Mouse (Mus musculus): ENCODE data around the gene Slc26a9.
"Not testable (repeated sequence)": the region's sequence is repeated elsewhere in the genome, so short reads cannot be mapped to it uniquely, and the experiment has no call there.

Slc26a9 gene

GRCm38 (mm10) chr1:131769296-131769695, 25.5 kb downstream of the Slc26a9 start:
- no peak for DNase-seq (ENCODE audit: low spot score)

- DNase-seq (ENCODE audit: low spot score): peak; percentile 34
These were observed 26.8 kb downstream of the Slc26a9 start for GRCm38 (mm10) chr1:131770656-131771055.

- no peak for DNase-seq (ENCODE audit: low spot score)
These were observed 27.6 kb downstream of the Slc26a9 start for GRCm38 (mm10) chr1:131771440-131771839.

- DNase-seq (ENCODE audit: low spot score): no peak
These were observed 50.8 kb downstream of the Slc26a9 start for GRCm38 (mm10) chr1:131794591-131794990.

- no peak for DNase-seq (ENCODE audit: low spot score)
These were observed 51.3 kb downstream of the Slc26a9 start for GRCm38 (mm10) chr1:131795171-131795570.

GRCm38 (mm10) chr1:131797202-131797909, 53.5 kb downstream of the Slc26a9 start, which contains the start of gene Pm20d1:
Pm20d1 (plus strand) TSS chr1:131797381.
- peak; percentile 30 for DNase-seq (ENCODE audit: low spot score)

GRCm38 (mm10) chr1:131800001-131800400, 56.2 kb downstream of the Slc26a9 start:
- no peak for DNase-seq (ENCODE audit: low spot score)

GRCm38 (mm10) chr1:131801071-131801470, 57.2 kb downstream of the Slc26a9 start:
- DNase-seq (ENCODE audit: low spot score): no peak

- no peak for DNase-seq (ENCODE audit: low spot score)
These were observed 58.8 kb downstream of the Slc26a9 start for GRCm38 (mm10) chr1:131802652-131803051.

GRCm38 (mm10) chr1:131804166-131804565, 60.3 kb downstream of the Slc26a9 start:
- no peak for DNase-seq (ENCODE audit: low spot score)

- DNase-seq (ENCODE audit: low spot score): no peak
These were observed 65.2 kb downstream of the Slc26a9 start for GRCm38 (mm10) chr1:131808986-131809385.

GRCm38 (mm10) chr1:131809651-131810050, 65.8 kb downstream of the Slc26a9 start:
- DNase-seq (ENCODE audit: low spot score): no peak

GRCm38 (mm10) chr1:131811393-131811792, 67.6 kb downstream of the Slc26a9 start:
- no peak for DNase-seq (ENCODE audit: low spot score)

GRCm38 (mm10) chr1:131812006-131812405, 68.2 kb downstream of the Slc26a9 start:
- DNase-seq (ENCODE audit: low spot score): no peak

- no peak for DNase-seq (ENCODE audit: low spot score)
These were observed 68.9 kb downstream of the Slc26a9 start for GRCm38 (mm10) chr1:131812631-131813295.

- DNase-seq (ENCODE audit: low spot score): no peak
These were observed 69.9 kb downstream of the Slc26a9 start for GRCm38 (mm10) chr1:131813731-131814130.

GRCm38 (mm10) chr1:131814191-131814590, 70.4 kb downstream of the Slc26a9 start:
- no peak for DNase-seq (ENCODE audit: low spot score)

- DNase-seq (ENCODE audit: low spot score): no peak
These were observed 73.1 kb downstream of the Slc26a9 start for GRCm38 (mm10) chr1:131816886-131817285.

- not testable (repeated sequence) for DNase-seq (ENCODE audit: low spot score)
These were observed 76.5 kb downstream of the Slc26a9 start for GRCm38 (mm10) chr1:131820353-131820752.

- DNase-seq (ENCODE audit: low spot score): no peak
These were observed 77.1 kb downstream of the Slc26a9 start for GRCm38 (mm10) chr1:131820887-131821328.

Data from ovary, adult 18-20 months (tissue).